Mouse (Mus musculus) inflammation-experienced regulatory T-cells, adult 6 months (primary cell): ENCODE data around the gene Gbgt1. TPM values are rescaled to one million over a fixed set of nuclear protein-coding genes. Genes with fewer than 3 reads are reported as not detected.
"Not testable (repeated sequence)": the region's sequence is repeated elsewhere in the genome, so short reads cannot be mapped to it uniquely, and the experiment has no call there.

Source experiments
- ATAC-seq: one replicate; pipeline ENCODE4 v1.8.0; 2017
- polyA plus RNA-seq, 3 experiments: library from polyadenylated mRNA; unstranded; fragments of 100-300 nt; shearing (Covaris generic); gene quantifications; one replicate each; pipeline ENCODE4 v1.2.1; 2017

The Gbgt1 gene
- polyA plus RNA-seq: not detected

DNA sequence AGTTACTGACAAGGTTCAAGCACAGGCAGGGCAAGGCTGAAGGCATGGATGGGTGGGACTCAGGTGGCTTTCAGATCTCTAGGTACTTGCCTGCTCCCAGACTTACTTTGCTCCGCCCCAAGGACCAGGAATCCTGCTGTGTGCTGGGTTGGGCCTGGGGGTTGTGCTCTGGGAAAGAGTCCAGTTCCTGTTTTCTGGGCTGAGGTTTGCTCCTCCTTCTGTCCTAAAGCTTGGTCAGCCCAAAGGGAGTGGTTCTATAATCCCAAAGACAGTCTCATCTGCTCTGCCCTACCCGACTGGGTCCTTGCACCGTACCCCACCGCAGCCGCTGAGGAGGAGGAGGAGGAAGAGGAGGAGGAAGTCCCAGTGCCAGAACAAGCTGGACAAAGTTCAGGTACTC lies at the start of gene Gbgt1:
TSS of gene Gbgt1 (plus strand) at position 221 of the 400 bp plus-strand sequence.
- no peak for ATAC-seq

DNA sequence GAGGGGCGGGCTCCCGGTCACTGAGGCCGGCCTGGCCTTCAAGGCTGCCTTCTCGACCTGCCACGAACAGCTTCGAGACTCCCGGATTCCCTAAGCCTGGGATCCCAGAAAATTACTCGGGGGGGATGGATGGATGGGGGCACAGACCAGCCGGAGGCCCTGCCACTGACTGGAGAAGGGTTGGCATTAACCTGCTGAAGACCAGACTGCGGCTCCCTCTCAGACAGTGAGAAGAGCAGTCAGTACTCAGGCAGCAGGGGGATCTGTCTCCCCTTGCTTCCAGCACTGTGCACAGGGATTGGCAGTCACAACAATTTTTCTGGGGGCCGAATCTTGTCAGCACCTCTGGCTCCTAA lies 49.4 kb upstream of the Gbgt1 start:
- no peak for ATAC-seq

GRCm38 (mm10) chr2:28451663-28452062 lies 45.0 kb upstream of the Gbgt1 start:
- no peak for ATAC-seq

- no peak for ATAC-seq
Observed at GRCm38 (mm10) chr2:28453539-28453938, 43.2 kb upstream of the Gbgt1 start.

GRCm38 (mm10) chr2:28456616-28457015 lies 40.1 kb upstream of the Gbgt1 start:
- no peak for ATAC-seq

DNA sequence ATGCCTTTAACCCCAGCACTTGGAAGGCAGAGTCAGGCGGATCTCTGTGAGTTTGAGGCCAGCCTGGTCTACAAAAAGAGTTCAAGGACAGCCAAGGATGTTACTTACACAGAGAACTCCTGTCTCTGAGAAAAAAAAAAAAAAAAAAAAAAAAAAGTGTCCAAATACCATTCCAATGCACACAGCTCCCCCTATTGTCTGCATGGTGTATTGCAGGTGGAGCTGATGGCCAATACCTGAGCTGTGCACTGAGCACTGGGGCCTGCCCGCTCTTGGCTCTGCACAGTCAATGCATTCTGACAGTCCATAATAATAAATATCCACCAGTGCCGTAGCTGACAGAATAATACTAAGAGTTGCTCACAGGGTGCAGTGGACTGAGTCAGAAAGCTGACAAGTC lies 32.8 kb upstream of the Gbgt1 start:
- ATAC-seq: no peak

GRCm38 (mm10) chr2:28464919-28465318 lies 31.8 kb upstream of the Gbgt1 start:
- ATAC-seq: no peak

DNA sequence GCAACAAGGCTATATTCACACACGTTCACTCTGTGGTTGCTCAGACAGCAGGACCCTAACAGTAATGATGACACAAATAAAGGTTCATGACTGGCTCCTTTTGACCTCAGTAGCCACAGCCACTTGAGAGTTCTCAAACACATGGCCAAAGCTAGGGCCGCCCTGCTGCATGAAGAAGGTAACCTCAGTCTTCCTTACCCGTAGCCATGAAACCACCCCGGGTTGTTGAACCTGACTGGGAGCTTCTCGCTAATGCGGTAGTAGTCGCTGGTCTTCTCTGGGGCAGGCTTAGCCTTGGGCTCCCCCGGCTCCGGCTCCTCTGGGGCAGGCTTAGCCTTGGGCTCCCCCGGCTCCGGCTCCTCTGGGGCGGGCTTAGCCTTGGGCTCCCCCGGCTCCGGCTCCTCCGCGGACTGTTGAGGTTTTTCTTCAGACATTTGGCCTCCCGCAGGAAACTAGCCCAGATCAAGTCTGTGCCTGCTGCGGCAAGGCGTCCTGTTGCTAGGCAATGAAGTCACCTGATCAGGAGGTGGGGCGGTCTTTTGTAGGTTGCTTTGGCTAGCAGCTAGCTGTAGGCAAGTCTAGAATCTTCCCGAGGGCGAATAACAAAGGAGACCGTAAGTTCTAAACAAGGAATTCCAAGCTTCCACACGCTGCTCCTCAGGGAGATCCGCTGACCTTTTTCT lies 30.7 kb upstream of the Gbgt1 start, which contains the start of gene 1700007K13Rik:
TSS of gene 1700007K13Rik (minus strand) at position 497 of the 683 bp plus-strand sequence.
- peak; percentile 89 for ATAC-seq

DNA sequence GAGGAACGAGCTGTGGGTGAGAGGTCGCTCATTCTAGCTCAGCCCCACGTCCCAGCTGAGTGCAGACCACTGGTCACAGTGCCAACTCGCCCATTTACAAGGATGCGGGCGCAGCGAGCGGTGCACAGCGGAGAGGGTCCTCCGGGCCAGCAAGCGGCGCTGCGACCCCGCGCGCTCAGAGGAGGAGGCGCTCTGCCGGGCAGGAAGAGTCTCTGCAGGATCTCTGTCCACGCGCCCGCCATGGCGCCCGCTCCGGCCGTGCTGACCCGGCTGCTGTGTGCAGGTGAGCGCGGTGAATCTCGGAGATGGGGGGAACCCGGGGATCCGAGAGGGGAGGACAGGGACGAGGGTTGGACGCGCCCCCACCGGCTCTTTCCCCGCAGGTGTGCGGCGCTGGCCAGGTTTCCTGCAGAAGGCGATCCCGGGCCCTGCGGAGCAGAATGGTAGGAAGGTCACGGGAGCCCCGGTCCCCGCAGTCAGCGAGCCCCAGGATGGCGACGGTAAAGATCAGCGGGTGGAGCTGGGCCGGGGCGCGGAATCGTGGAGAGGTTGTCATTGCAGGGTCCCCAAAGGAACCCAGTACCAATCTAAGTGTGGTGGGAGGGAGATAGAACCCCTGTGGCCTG lies 28.7 kb upstream of the Gbgt1 start, which contains the start of gene Mrps2:
TSS of gene Mrps2 (plus strand) at position 207 of the 626 bp plus-strand sequence.
- ATAC-seq: peak; percentile 73

DNA sequence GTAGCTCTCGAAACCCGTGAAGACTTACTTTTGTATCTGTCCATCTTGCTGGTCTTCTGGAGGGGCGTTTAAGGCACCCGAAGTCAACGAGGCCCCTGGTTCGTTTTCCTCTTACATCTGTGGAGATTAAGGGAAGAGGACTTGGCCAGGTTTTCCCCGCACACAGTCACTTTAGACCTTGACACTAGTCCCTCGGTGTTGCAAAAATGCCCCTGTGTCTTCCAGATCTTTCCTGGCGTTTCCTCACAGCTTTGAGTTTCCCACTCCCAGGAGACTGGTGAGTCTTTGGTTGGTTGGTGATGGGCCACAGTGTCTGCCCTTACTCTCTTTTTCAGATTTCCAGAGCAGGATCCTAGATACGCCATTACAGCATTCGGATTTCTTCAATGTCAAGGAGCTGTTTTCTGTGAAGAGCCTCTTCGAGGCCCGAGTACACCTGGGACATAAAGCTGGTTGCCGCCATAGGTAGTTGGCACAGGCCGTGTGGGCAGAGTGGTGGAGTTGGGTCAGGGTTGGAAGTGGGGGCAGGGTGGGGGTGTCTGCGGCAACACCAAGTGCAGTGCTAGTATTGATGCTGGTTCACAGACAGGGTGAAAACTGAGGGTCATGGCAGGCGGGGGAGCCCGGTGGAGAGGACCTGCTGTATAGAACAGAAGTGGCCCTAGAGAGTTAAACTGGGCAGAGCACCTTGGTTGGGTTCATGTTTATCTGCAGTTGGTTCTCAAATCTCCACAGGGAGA lies 28.0 kb upstream of the Gbgt1 start:
- no peak for ATAC-seq

DNA sequence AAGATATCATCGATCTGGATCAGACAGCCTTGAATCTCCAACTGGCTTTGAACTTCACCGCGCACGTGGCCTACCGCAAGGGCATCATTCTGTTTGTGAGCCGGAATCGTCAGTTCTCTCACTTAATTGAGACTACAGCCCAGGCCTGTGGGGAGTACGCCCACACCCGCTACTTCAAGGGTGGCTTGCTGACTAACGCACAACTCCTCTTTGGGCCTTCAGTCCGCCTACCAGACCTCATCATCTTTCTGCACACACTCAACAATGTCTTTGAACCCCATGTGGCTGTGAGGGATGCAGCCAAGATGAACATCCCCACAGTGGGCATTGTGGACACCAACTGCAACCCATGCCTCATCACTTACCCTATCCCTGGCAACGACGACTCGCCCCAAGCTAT lies 27.2 kb upstream of the Gbgt1 start:
- no peak for ATAC-seq

DNA sequence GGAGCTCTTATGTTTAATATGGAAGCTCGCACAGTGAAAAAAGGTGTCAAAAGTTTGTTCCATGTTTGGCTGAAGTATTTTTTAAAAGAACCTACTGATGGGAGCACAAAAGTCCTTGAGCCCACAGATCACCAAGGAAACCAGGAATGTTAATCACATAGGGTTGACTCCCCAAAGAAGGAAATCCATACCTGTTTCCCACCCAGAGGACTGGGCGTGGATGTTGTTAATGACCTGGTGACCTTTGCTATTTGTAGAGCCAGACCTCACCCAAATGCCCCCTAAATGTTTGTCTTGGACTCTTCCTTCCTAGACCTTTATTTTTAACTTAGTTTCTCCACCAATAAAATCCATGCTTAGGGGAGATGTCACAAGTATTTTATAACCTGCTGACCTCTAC lies 26.1 kb upstream of the Gbgt1 start:
- no peak for ATAC-seq

DNA sequence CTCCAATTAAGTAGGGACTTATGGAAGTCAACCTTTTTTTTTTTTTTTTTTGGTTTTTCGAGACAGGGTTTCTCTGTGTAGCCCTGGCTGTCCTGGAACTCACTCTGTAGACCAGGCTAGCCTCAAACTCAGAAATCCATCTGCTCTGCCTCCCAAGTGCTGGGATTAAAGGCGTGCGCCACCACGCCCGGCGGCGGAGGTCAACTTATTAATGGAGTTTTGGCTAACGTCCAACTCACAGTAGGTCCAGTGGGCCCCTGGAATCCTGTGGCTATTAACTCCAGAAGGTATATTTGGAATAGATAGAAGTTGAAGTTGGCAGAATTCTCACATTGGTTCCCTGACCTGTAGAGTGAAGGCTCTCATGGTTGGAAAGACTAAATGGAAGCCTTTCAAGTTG lies 24.7 kb upstream of the Gbgt1 start:
- not testable (repeated sequence) for ATAC-seq

- not testable (repeated sequence) for ATAC-seq
Observed at GRCm38 (mm10) chr2:28477993-28478392, 18.7 kb upstream of the Gbgt1 start.

GRCm38 (mm10) chr2:28479208-28480204 lies 17.2 kb upstream of the Gbgt1 start:
- no peak for ATAC-seq

GRCm38 (mm10) chr2:28483861-28484260 lies 12.8 kb upstream of the Gbgt1 start:
- ATAC-seq: no peak

- ATAC-seq: no peak
Observed at GRCm38 (mm10) chr2:28494521-28494920, 2.2 kb upstream of the Gbgt1 start.

GRCm38 (mm10) chr2:28495207-28495756 lies 1.4 kb upstream of the Gbgt1 start:
- ATAC-seq: no peak

GRCm38 (mm10) chr2:28495801-28496595 lies 693 bp upstream of the Gbgt1 start:
- no peak for ATAC-seq

GRCm38 (mm10) chr2:28497561-28497960 lies 870 bp downstream of the Gbgt1 start:
- ATAC-seq: no peak

GRCm38 (mm10) chr2:28498431-28498830 lies 1.7 kb downstream of the Gbgt1 start:
- ATAC-seq: no peak
